Mouse (Mus musculus): ENCODE results near the gene Lcat.
A peak's percentile ranks its signal among the peaks of the same experiment; 100 is the strongest.

Lcat gene

GRCm38 (mm10) chr8:105949350-105949749, 6.2 kb upstream of the Lcat start:
- no peak for DNase-seq (ENCODE audit: low read depth, low spot score)

- DNase-seq (ENCODE audit: low read depth, low spot score): no peak
Observed at GRCm38 (mm10) chr8:105942542-105942941, 640 bp downstream of the Lcat start.

- DNase-seq (ENCODE audit: low read depth, low spot score): no peak
Observed at GRCm38 (mm10) chr8:105942026-105942425, 1.2 kb downstream of the Lcat start.

- no peak for DNase-seq (ENCODE audit: low read depth, low spot score)
Observed at GRCm38 (mm10) chr8:105938306-105938669, 4.9 kb downstream of the Lcat start, which contains the start of gene Psmb10. Gene Psmb10, minus strand, starts transcription at chr8:105938444.

- DNase-seq (ENCODE audit: low read depth, low spot score): no peak
Observed at GRCm38 (mm10) chr8:105937496-105938305, 5.5 kb downstream of the Lcat start.

- peak; percentile 83 for DNase-seq (ENCODE audit: low read depth, low spot score)
Observed at GRCm38 (mm10) chr8:105936866-105937475, 6.2 kb downstream of the Lcat start.

GRCm38 (mm10) chr8:105935863-105936603, 7.1 kb downstream of the Lcat start:
- no peak for DNase-seq (ENCODE audit: low read depth, low spot score)

GRCm38 (mm10) chr8:105935105-105935504, 8.1 kb downstream of the Lcat start:
- no peak for DNase-seq (ENCODE audit: low read depth, low spot score)

- no peak for DNase-seq (ENCODE audit: low read depth, low spot score)
Observed at GRCm38 (mm10) chr8:105933762-105934161, 9.4 kb downstream of the Lcat start, which contains the start of gene Ctrl. Gene Ctrl, minus strand, starts transcription at chr8:105933862.

GRCm38 (mm10) chr8:105932525-105932924, 10.7 kb downstream of the Lcat start:
- DNase-seq (ENCODE audit: low read depth, low spot score): no peak

- no peak for DNase-seq (ENCODE audit: low read depth, low spot score)
Observed at GRCm38 (mm10) chr8:105931271-105931670, 11.9 kb downstream of the Lcat start.

- no peak for DNase-seq (ENCODE audit: low read depth, low spot score)
Observed at GRCm38 (mm10) chr8:105930602-105931001, 12.6 kb downstream of the Lcat start.

- no peak for DNase-seq (ENCODE audit: low read depth, low spot score)
Observed at GRCm38 (mm10) chr8:105925123-105925522, 18.1 kb downstream of the Lcat start.

- DNase-seq (ENCODE audit: low read depth, low spot score): no peak
Observed at GRCm38 (mm10) chr8:105919390-105919789, 23.8 kb downstream of the Lcat start.

- DNase-seq (ENCODE audit: low read depth, low spot score): no peak
Observed at GRCm38 (mm10) chr8:105900941-105901616, 42.1 kb downstream of the Lcat start.

GRCm38 (mm10) chr8:105900180-105900940, 42.8 kb downstream of the Lcat start, which contains the start of gene Pskh1:
Gene Pskh1, plus strand, starts transcription at chr8:105900441.
- peak; percentile 87 for DNase-seq (ENCODE audit: low read depth, low spot score)

GRCm38 (mm10) chr8:105897801-105898480, 45.2 kb downstream of the Lcat start:
- DNase-seq (ENCODE audit: low read depth, low spot score): no peak

- DNase-seq (ENCODE audit: low read depth, low spot score): no peak
Observed at GRCm38 (mm10) chr8:105893339-105893738, 49.8 kb downstream of the Lcat start, which contains the start of gene Nrn1l. Gene Nrn1l, plus strand, starts transcription at chr8:105893567.

- no peak for DNase-seq (ENCODE audit: low read depth, low spot score)
Observed at GRCm38 (mm10) chr8:105892432-105892831, 50.8 kb downstream of the Lcat start.

GRCm38 (mm10) chr8:105890870-105891269, 52.3 kb downstream of the Lcat start:
- no peak for DNase-seq (ENCODE audit: low read depth, low spot score)

Measured in brain, embryonic 18.5 days (tissue).